Mouse (Mus musculus): ENCODE results near the gene Grm3. TPM values are rescaled to one million over a fixed set of nuclear protein-coding genes. Genes with fewer than 3 reads are reported as not detected.

Grm3 gene
- total RNA-seq (2021), result under 1 TPM in 1 of 2 experiments, not detected in 1; 0.12 TPM
- long read RNA-seq, experiment 1, partial matches to known transcripts, result 0 of 2 reads
- long read RNA-seq, experiment 1, other reads (novel, unspliced or antisense), result 2 of 2 reads
- long read RNA-seq, experiment 2, partial matches to known transcripts, result 0 of 3 reads
- long read RNA-seq, experiment 2, other reads (novel, unspliced or antisense), result 3 of 3 reads

DNA sequence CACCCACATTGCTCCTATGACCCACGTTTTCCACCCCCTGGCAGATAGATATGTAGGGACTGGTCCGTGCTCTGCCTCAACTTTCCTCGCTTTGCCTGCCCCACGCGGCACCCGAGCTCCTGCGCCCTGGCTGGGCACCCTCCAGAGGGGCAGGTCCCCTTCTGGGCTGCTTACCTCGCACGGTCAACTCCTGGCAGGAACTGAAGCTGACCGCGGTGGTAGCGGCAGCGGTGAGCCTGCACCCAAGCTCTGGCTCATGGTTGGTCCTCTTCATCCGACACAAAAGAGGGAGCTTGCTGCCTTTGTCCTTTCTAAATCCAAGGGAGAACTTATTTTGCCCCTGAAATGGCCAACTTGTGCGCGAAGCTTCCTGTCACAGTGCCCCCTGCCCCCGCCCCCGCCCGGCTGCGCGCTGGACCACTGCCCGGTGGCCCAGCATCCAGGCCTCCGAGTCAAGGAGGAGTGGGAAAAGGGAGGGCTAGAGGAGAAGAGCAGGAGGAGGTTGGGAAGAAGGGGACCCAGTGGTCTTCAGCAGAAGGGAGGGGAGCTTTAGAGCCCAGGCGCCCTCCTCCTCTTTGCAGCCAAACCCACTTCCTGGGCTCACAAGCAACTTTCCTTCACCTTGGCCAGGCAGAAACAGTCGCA lies at the start of gene Grm3:
Grm3 (minus strand) TSS at position 215 of the 645 bp plus-strand sequence.
- DNase-seq (ENCODE audit: low spot score in 2 of 2), result peak in 1 of 2 experiments; percentile 17

DNA sequence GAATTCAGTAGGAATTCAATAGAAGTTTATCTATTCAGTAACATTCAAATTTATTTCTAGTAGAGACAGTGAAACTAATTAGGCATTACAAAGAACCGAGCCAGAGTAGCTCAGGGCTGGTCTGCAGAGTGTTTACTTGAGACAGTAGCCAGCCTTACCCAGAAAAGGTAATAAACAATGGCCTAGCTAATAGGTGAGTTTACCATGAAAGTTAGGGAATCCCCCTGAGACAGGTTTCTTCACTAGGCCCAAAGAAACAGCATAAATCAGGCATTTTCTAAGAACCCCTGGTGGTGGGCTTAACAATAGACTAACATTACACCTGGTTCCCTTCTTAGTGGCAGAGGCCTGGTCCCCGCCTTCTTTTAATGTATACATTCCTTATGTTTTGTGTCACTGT lies 30.8 kb upstream of the Grm3 start:
- no peak for DNase-seq (ENCODE audit: low spot score in 2 of 2)

- DNase-seq (ENCODE audit: low spot score in 2 of 2), result no peak
These were observed 23.2 kb upstream of the Grm3 start for GRCm38 (mm10) chr5:9748184-9748583.

GRCm38 (mm10) chr5:9744120-9744519 lies 19.1 kb upstream of the Grm3 start:
- DNase-seq (ENCODE audit: low spot score in 2 of 2), result no peak

GRCm38 (mm10) chr5:9725601-9726268 lies 765 bp upstream of the Grm3 start:
- peak in 1 of 2 experiments; percentile 8 for DNase-seq (ENCODE audit: low spot score in 2 of 2)

DNA sequence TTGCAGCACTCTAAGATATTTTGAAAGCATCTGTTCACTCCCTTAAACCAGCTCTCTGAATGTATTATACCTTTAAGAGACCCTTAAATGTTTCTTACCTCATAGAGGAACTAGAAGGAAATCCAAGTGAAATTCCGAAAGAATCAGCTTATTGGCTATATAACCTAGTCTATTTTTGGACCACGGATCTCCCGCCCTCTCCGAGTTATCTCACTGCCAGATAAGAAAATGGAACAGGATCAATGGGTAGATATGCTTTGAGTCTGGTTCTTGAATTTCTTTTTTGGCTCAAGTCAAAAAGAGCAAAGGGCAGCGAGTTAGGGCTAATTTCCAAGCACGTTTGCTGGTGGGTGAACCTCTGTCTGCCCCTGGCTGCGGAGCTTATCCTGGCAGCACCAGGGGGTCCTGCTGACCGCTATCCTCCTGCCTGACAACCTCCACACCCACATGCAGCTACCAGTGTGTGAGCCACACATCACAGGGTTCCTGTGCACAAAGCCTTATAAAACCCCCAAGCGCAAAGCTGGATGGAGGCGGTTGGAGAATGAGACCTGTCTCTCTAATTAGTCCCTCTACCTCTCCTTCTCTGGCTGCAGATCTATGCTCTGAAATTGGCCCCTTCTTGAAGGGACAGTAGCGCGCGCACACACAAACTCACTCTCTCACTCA lies 549 bp downstream of the Grm3 start:
- no peak for DNase-seq (ENCODE audit: low spot score in 2 of 2)

GRCm38 (mm10) chr5:9721136-9721535 lies 3.8 kb downstream of the Grm3 start:
- no peak for DNase-seq (ENCODE audit: low spot score in 2 of 2)

- no peak for DNase-seq (ENCODE audit: low spot score in 2 of 2)
These were observed 8.7 kb downstream of the Grm3 start for GRCm38 (mm10) chr5:9716295-9716694.

- DNase-seq (ENCODE audit: low spot score in 2 of 2), result no peak
These were observed 17.9 kb downstream of the Grm3 start for GRCm38 (mm10) chr5:9707096-9707495.

GRCm38 (mm10) chr5:9703385-9704009 lies 21.5 kb downstream of the Grm3 start:
- DNase-seq (ENCODE audit: low spot score in 2 of 2), result no peak

- DNase-seq (ENCODE audit: low spot score in 2 of 2), result no peak
These were observed 22.1 kb downstream of the Grm3 start for GRCm38 (mm10) chr5:9702656-9703384.

- DNase-seq (ENCODE audit: low spot score in 2 of 2), result no peak
These were observed 32.6 kb downstream of the Grm3 start for GRCm38 (mm10) chr5:9692333-9692732.

GRCm38 (mm10) chr5:9690599-9691242 lies 34.2 kb downstream of the Grm3 start:
- DNase-seq (ENCODE audit: low spot score in 2 of 2), result no peak

GRCm38 (mm10) chr5:9690192-9690591 lies 34.8 kb downstream of the Grm3 start:
- no peak for DNase-seq (ENCODE audit: low spot score in 2 of 2)

- DNase-seq (ENCODE audit: low spot score in 2 of 2), result no peak
These were observed 41.8 kb downstream of the Grm3 start for GRCm38 (mm10) chr5:9683204-9683603.

GRCm38 (mm10) chr5:9669002-9669401 lies 56.0 kb downstream of the Grm3 start:
- DNase-seq (ENCODE audit: low spot score in 2 of 2), result no peak

- DNase-seq (ENCODE audit: low spot score in 2 of 2), result no peak
These were observed 61.6 kb downstream of the Grm3 start for GRCm38 (mm10) chr5:9663416-9663815.

- no peak for DNase-seq (ENCODE audit: low spot score in 2 of 2)
These were observed 62.9 kb downstream of the Grm3 start for GRCm38 (mm10) chr5:9661870-9662589.

- no peak for DNase-seq (ENCODE audit: low spot score in 2 of 2)
These were observed 86.4 kb downstream of the Grm3 start for GRCm38 (mm10) chr5:9638612-9639011.

DNA sequence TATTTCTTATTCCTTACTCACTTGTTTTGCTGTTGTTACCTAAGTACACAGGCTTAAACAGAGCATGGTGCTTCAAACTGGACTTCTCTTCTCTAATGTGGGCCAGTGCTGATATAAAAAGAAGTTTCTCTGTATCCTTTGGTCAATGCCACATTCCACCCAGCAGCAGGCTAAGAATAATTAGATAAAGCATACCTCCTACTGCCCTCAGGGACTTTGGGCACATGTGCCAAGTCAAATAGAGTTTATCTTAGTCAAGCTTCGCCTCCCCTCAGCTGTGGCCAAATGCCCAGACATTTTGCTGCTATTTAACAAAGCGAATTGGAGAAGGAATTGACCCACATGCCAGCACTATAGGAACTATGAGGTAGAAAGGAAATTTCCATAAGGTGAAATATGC lies 97.8 kb downstream of the Grm3 start:
- DNase-seq (ENCODE audit: low spot score in 2 of 2), result no peak

All from gastrocnemius, postnatal 4 days (tissue).